Mouse (Mus musculus): Measurements from ENCODE around the gene Olfr592. TPM values are rescaled to one million over a fixed set of nuclear protein-coding genes. Genes with fewer than 3 reads are reported as not detected.
"Not testable (repeated sequence)": the region's sequence is repeated elsewhere in the genome, so short reads cannot be mapped to it uniquely, and the experiment has no call there.

Gene Olfr592
- total RNA-seq, 1 experiment, result not detected

- Histone ChIP-seq H3K27ac (ENCODE audit: insufficient read depth, low read depth, low read length, poor library complexity, severe bottlenecking) (no peak within 1 kb of the TSS), H3K4me3 (ENCODE audit: insufficient read depth in 1 of 2, low read depth in 1 of 2, low read length in 2 of 2, poor library complexity in 1 of 2, severe bottlenecking in 1 of 2) (no peak within 1 kb of the TSS), H3K36me3 (ENCODE audit: control insufficient read depth, insufficient read depth, low read length, poor library complexity, severe bottlenecking) (no peaks in the 10 kb centered on the region), H3K4me1 (ENCODE audit: control insufficient read depth in 2 of 2, insufficient read depth in 2 of 2, low read length in 2 of 2, poor library complexity in 1 of 2) (no peaks in the 10 kb centered on the region), H3K9me3 (ENCODE audit: control insufficient read depth, insufficient read depth, low read depth, low read length) (no peaks in the 10 kb centered on the region), H3K9ac (ENCODE audit: insufficient read depth, low read depth, low read length, poor library complexity, severe bottlenecking) (no peak within 1 kb of the TSS)
- in situ Hi-C loops (cut with MboI; ENCODE audit: low sequenced_read_pairs in 2 of 2, unreplicated experiment in 2 of 2), result no loop called here
- DNase-seq (ENCODE audit: low read depth, low spot score), result no peak
- TF ChIP-seq ZNF384 (IDR thresholded peaks at IDR 0.05; ENCODE audit: low read depth, low read length) (no peak), HCFC1 (IDR thresholded peaks at IDR 0.05; ENCODE audit: borderline replicate concordance, insufficient read depth, low read length) (no peak), CHD2 (IDR thresholded peaks at IDR 0.05; ENCODE audit: low read depth, low read length) (no peak), MAFK (IDR thresholded peaks at IDR 0.05; ENCODE audit: insufficient read depth, low read depth, low read length) (no peak), ZC3H11A (IDR thresholded peaks at IDR 0.05; ENCODE audit: borderline replicate concordance, low read depth, low read length) (no peak)
These were observed 27.0 kb downstream of the Olfr592 start, which contains the start of gene Olfr593 for GRCm38 (mm10) chr7:103211562-103211961. TSS of gene Olfr593 (plus strand) at chr7:103211862.

- in situ Hi-C loops (cut with MboI; ENCODE audit: low sequenced_read_pairs in 2 of 2, unreplicated experiment in 2 of 2); H3K9ac ChIP-seq (ENCODE audit: insufficient read depth, low read depth, low read length, poor library complexity, severe bottlenecking); H3K4me1 ChIP-seq (ENCODE audit: control insufficient read depth in 2 of 2, insufficient read depth in 2 of 2, low read length in 2 of 2, poor library complexity in 1 of 2); H3K36me3 ChIP-seq (ENCODE audit: control insufficient read depth, insufficient read depth, low read length, poor library complexity, severe bottlenecking); DNase-seq (ENCODE audit: low read depth, low spot score); H3K27ac ChIP-seq (ENCODE audit: insufficient read depth, low read depth, low read length, poor library complexity, severe bottlenecking); H3K4me3 ChIP-seq (ENCODE audit: insufficient read depth in 1 of 2, low read depth in 1 of 2, low read length in 2 of 2, poor library complexity in 1 of 2, severe bottlenecking in 1 of 2); H3K9me3 ChIP-seq (ENCODE audit: control insufficient read depth, insufficient read depth, low read depth, low read length): not testable (repeated sequence)
These were observed 27.4 kb downstream of the Olfr592 start for GRCm38 (mm10) chr7:103212050-103212449.

- no peak for DNase-seq (ENCODE audit: low read depth, low spot score)
- H3K36me3 ChIP-seq (ENCODE audit: control insufficient read depth, insufficient read depth, low read length, poor library complexity, severe bottlenecking), result no peaks in the 10 kb centered on the region
- TF ChIP-seq HCFC1 (IDR thresholded peaks at IDR 0.05; ENCODE audit: borderline replicate concordance, insufficient read depth, low read length) (no peak), ZC3H11A (IDR thresholded peaks at IDR 0.05; ENCODE audit: borderline replicate concordance, low read depth, low read length) (no peak), CHD2 (IDR thresholded peaks at IDR 0.05; ENCODE audit: low read depth, low read length) (no peak), MAFK (IDR thresholded peaks at IDR 0.05; ENCODE audit: insufficient read depth, low read depth, low read length) (no peak), ZNF384 (IDR thresholded peaks at IDR 0.05; ENCODE audit: low read depth, low read length) (no peak)
- no peak within 1 kb of the TSS for H3K4me3 ChIP-seq (ENCODE audit: insufficient read depth in 1 of 2, low read depth in 1 of 2, low read length in 2 of 2, poor library complexity in 1 of 2, severe bottlenecking in 1 of 2)
- no peak within 1 kb of the TSS for H3K27ac ChIP-seq (ENCODE audit: insufficient read depth, low read depth, low read length, poor library complexity, severe bottlenecking)
- H3K9me3 ChIP-seq (ENCODE audit: control insufficient read depth, insufficient read depth, low read depth, low read length), result no peaks in the 10 kb centered on the region
- in situ Hi-C loops (cut with MboI; ENCODE audit: low sequenced_read_pairs in 2 of 2, unreplicated experiment in 2 of 2), result no loop called here
- no peak within 1 kb of the TSS for H3K9ac ChIP-seq (ENCODE audit: insufficient read depth, low read depth, low read length, poor library complexity, severe bottlenecking)
- no peaks in the 10 kb centered on the region for H3K4me1 ChIP-seq (ENCODE audit: control insufficient read depth in 2 of 2, insufficient read depth in 2 of 2, low read length in 2 of 2, poor library complexity in 1 of 2)
These were observed 32.1 kb downstream of the Olfr592 start, which contains the start of gene Olfr594 for GRCm38 (mm10) chr7:103216696-103217095. TSS of gene Olfr594 (plus strand) at chr7:103216996.

Other genes with a start within 250 kb of the Olfr592 start
- not detected in 2 replicates for gene Olfr573-ps1, start 242.2 kb upstream of the Olfr592 start, total RNA-seq (2012; rRNA removed)
- not detected in 2 replicates for gene Olfr574, start 236.3 kb upstream of the Olfr592 start, total RNA-seq (2012; rRNA removed)
- not detected in 2 replicates for gene Olfr575, start 226.0 kb upstream of the Olfr592 start, total RNA-seq (2012; rRNA removed)
- not detected in 2 replicates for gene Olfr576, start 222.1 kb upstream of the Olfr592 start, total RNA-seq (2012; rRNA removed)
- gene Olfr577, start 208.9 kb upstream of the Olfr592 start, total RNA-seq (2012; rRNA removed), result not detected in 2 replicates
- not detected in 2 replicates for gene Olfr578, start 195.5 kb upstream of the Olfr592 start, total RNA-seq (2012; rRNA removed)
- not detected in 2 replicates for gene Olfr582, start 146.8 kb upstream of the Olfr592 start, total RNA-seq (2012; rRNA removed)
- gene Olfr583, start 133.5 kb upstream of the Olfr592 start, total RNA-seq (2012; rRNA removed), result not detected in 2 replicates
- not detected in 2 replicates for gene Olfr584, start 102.9 kb upstream of the Olfr592 start, total RNA-seq (2012; rRNA removed)
- gene Olfr585, start 87.1 kb upstream of the Olfr592 start, total RNA-seq (2012; rRNA removed), result not detected in 2 replicates
- gene Olfr586, start 59.2 kb upstream of the Olfr592 start, total RNA-seq (2012; rRNA removed), result not detected in 2 replicates
- gene Olfr588-ps1, start 43.9 kb upstream of the Olfr592 start, total RNA-seq (2012; rRNA removed), result not detected in 2 replicates
- not detected in 2 replicates for gene Olfr589, start 28.4 kb upstream of the Olfr592 start, total RNA-seq (2012; rRNA removed)
- gene Olfr591, start 6.5 kb upstream of the Olfr592 start, total RNA-seq (2012; rRNA removed), result not detected in 2 replicates
- gene Olfr593, start 27.1 kb downstream of the Olfr592 start, total RNA-seq (2012; rRNA removed), result not detected in 2 replicates
- not detected in 2 replicates for gene Olfr594, start 32.2 kb downstream of the Olfr592 start, total RNA-seq (2012; rRNA removed)
- 1.3 and 1.4 TPM in 2 replicates for gene Usp17ld, start 67.7 kb downstream of the Olfr592 start, total RNA-seq (2012; rRNA removed)
- gene Olfr596, start 120.8 kb downstream of the Olfr592 start, total RNA-seq (2012; rRNA removed), result not detected in 2 replicates
- gene Olfr597, start 131.5 kb downstream of the Olfr592 start, total RNA-seq (2012; rRNA removed), result not detected in 2 replicates
- gene Olfr598, start 138.8 kb downstream of the Olfr592 start, total RNA-seq (2012; rRNA removed), result not detected in 2 replicates
- not detected in 2 replicates for gene Olfr599, start 151.1 kb downstream of the Olfr592 start, total RNA-seq (2012; rRNA removed)
- gene Olfr600, start 164.9 kb downstream of the Olfr592 start, total RNA-seq (2012; rRNA removed), result not detected in 2 replicates
- gene Olfr601, start 177.9 kb downstream of the Olfr592 start, total RNA-seq (2012; rRNA removed), result not detected in 2 replicates
- not detected in 2 replicates for gene Olfr603, start 201.4 kb downstream of the Olfr592 start, total RNA-seq (2012; rRNA removed)
- 3.7 and 6.4 TPM in 2 replicates for gene Usp17lc, start 230.3 kb downstream of the Olfr592 start, total RNA-seq (2012; rRNA removed)

Data from ES-E14 (cell line).